Mouse (Mus musculus) spleen, postnatal 14 days (tissue): ENCODE measurements around the gene Elovl5.

Source experiments
- DNase-seq, 2 experiments: peaks; one replicate each; pipeline ENCODE4 v3.0.0; 2021 to 2022; ENCODE audit warnings: low spot score in 2 of 2

Elovl5 gene

DNA sequence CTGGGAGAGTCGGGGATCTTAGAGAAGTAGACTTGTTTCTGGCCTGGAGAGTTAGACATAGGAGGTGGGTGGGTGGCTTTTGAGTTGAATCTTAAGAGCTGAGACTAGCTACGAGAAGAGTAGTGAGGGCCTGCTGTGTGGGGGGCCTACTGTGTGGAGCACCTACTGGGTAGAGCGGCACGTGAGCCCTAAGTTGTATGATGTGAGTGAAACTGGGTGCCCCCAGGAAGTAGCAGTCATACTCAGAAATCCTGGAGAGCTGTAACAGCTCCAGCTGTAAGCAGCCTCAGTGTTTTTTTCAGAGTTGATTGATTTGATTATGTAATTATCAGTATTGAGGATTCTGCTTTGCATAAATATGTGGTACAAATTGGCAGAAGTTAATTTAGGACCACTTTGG lies 11.6 kb downstream of the Elovl5 start:
- no peak for DNase-seq

DNA sequence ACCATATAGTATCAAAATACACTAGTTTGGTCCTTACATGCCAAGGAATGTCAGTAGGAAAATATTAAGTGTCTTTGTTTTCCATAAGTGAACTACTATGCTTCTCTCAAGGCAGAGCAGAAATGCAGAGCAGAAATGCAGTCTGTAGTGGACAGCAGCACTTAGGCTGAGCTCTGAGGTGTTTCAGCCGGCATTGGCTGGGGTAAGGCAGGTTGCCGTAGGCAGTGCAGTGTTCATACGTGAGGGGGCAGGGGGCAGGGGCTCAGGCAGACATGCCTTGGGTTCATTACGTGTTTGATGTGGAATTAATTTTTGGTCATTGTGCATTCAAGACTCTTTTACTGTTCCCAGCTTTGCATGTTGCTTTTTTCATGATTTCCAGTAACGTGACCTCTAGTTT lies 12.1 kb downstream of the Elovl5 start:
- no peak for DNase-seq

DNA sequence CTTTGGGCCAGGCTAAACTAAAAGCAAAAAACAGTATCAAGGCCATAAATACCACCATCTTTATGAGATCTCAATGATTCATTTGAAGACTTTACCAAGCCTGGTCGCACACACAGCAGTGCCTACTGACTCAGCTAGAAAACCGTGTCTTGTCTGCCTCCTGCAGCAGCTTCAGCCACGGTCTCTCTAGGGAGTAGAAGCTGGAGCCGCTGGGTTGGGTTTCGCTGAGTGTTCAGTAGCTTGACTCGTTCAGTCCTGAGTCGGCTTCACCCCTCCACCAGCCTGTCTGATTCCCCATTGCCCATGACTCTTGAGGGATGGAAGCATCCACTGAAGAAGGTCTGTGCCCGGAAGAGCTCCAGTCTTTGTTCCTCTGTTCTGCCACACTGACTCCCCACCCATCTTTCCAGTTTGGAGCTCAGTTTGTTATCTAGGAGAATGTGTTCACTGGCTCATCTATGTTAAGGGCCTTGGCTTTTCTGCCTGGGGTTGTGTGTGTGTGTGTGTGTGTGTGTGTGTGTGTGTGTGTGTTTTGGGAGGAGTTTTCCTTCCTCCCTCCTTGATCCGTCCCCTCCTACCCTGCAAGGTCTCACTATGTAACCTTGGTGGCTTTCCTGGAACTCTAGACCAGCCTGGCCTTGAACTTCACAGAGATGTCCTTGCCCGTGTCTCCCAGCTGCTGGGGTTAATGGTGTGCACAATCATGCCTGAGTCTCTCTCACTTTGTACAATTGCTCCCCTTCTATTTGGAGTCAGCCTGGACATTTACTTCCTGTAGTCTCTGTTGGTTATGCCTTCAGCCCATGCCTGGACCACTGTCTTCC lies 13.1 kb downstream of the Elovl5 start:
- no peak for DNase-seq

DNA sequence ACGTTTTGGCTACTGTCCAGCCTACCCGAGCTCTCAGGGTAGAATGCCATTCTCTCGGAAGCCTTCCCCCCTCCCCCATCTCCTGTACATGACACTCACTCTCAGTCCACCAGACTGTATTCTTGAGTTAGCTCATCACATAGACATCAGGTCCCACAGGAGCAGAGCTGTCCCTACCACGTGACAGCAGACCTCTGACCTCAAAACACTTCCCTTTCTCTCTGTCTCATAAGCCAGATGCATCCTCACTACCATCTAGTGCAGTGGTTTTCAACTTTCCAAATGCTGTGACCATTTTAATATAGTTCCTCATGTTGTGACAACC lies 13.7 kb downstream of the Elovl5 start:
- DNase-seq, result no peak

DNA sequence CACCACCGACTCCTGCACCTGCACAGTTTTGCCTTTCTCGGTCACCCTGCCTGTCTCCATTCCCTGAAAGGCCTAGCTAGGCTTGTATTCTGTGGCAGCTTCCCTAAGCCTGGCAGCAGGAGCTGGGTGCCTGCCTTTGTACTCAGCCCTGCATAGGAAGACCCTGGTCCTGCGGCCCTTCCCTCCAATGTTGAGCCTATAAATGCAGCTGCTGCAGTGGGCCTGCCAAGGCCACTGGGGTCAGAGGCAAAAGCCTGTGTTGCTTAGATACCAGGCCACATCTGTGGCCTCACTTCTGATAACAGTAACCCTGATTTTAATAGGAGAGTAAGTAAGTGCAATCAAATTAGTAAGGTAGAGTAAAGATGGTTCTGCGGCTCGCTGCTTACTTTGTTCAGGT lies 14.6 kb downstream of the Elovl5 start:
- no peak for DNase-seq

DNA sequence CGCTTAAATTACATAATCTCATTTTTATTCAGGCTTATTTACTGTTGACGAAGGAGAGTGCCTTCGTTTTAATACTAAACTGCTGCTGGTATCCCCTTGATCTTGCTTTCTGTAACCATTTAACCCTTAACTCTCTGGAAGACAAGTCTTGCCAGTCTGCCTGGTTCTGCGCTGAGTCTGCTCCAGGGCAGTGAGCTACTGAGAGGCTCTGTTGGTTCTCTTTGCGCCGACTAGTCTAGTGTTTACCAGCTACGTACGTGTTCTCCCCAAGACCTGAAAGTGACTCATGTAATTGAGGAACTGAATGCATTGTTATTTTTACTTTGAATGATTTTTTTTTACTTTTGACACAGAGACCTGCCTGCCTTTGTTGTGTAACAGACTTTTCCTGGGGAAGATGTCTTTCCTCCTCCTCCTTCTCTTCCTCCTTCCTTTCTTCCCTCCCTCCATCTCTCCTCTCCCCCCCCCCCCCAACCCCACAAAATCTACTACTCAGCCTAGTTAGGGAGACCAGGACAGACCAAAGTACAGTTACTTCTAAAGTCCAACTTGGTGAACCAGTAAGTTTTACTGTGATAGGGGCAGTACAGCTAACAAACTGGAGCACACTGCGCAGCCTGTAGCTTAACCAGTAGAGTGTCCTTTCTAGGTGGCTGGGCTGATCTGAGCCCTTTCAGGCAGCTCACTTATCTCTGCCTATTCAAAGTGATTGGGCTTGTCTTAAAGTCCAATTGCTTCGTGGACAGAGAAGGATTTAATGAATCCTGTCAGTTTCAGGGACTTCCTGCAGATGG lies 18.9 kb downstream of the Elovl5 start:
- DNase-seq, result no peak

DNA sequence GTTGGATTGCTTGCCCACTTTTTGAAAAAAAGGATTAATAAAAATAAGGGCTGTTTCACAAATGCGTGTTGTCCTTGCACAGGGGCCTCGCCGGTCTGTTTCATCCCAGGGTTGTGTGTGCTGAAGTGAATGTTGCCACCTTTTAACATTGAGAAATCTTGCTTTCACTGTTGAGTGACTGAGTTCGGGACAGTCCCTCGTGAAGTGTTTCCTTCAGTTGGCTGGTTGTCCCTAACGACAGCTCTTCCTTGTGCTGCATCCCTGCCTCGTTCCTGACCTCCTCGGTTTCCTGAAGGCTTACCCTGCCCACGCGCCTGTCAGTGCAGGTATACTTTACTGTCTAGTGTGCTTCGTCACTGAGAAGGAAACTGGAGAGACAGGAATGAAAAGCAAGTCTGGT lies 20.7 kb downstream of the Elovl5 start:
- no peak for DNase-seq

DNA sequence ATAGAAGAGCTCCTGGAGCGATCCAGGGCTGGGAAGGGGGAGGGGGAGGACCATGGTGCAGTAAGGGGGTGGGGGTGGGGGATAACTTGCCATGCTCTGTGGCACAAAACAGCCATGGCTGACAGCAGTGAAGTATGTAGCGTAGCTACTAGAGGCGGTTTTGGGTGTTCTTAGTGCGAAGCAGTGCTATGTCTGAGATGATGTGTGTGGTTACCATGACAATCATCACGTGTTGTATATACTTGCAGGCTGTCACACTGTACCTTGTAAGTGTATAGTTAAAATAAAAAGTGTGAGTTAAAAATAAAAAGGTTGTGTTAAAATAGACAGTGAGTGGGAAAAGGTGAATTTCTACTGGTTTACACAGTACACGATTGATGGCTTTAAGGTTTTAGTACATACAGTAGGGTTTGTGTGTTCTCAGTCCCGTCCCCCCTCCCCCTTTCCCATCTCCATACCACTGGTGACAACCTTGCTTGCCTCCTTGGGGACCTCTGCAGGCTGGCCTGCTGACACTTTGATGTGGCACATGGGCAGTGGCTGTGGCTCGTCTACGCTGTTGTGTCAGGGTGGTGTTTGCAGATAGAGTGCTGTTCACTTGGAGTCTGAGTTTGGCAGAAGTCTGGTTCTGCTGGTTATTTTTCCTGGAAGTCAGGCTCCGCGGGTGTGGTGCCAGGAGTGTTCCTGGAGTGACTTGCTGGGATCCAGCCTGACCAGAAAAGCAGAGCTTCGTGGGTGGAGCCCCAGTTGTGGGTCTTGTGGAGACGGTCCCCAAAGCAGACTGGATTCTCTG lies 21.8 kb downstream of the Elovl5 start:
- no peak for DNase-seq

DNA sequence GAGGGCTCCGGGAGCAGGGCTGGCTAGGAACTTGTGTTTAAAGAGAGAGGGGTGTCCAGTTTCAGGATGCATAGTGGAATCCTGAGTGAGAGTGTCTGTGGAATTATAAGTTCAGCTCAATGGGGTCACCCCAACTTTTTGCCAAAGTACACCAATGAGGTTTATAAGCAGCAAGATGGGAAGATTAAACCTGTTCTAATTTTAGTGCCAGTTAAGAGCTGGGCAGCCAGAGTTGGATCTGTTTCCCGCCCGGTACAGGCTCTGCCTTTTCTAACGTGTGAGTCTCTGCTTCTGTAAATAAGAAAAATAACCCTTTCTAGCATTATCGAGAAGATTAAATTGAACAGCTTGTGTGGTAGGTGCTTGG lies 22.4 kb downstream of the Elovl5 start:
- no peak for DNase-seq

DNA sequence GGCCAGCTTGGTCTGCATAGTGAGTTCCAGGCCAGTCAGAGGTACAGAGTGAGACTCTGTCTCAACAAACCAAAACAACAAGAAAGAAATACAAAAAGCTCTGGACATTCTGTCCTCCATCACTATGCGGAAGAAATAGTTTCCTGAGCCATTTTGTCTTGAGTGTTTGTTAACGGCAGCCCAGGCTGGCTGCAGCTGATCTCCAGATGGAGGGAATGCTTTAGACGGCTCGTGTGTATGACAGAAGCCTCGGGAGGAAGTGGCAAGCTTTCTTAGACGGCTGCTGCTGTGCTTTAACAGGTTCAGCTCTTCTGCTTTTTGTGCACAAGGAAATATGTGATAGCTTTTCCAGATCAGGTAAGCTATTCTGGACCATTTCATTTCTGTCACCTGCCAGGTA lies 23.9 kb downstream of the Elovl5 start:
- DNase-seq, result no peak

DNA sequence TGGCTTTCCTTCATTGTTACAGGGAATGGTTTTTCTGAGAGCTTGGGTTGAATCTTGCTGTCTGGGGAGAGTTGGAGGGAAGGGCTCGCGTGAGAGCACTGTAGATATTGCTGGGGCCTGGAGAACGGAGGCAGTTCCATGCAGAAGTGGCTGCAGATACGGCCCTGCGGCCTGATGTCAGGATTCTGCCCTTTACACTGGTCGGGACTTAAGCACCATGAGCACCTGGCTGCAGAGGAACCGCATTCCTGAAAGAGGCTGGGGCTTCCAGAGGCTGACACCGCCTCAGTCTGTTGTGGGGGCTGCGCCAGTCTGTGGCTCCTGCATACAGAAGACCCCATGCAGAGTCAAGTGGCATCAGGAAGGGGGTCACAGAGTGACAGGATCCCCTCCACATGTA lies 24.7 kb downstream of the Elovl5 start:
- DNase-seq, result no peak

DNA sequence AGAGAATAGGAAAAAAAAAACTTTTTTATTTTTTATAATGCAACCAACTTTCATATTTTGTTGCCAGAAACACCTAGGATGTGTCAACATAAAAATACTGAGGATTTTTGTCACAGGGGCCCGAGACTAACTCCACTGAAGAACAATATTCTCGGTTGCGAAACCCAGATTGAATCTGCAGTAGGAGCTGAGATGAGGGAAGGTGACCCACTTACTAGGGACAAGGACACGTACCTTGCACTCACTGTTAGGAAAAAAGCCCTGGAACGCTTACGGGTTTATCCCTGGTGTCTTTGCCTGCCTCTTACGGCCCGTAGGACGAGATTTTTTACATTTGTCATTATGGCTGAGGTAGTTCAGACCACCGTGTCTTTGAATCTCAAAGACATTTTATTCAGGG lies 25.2 kb downstream of the Elovl5 start:
- DNase-seq, result no peak

DNA sequence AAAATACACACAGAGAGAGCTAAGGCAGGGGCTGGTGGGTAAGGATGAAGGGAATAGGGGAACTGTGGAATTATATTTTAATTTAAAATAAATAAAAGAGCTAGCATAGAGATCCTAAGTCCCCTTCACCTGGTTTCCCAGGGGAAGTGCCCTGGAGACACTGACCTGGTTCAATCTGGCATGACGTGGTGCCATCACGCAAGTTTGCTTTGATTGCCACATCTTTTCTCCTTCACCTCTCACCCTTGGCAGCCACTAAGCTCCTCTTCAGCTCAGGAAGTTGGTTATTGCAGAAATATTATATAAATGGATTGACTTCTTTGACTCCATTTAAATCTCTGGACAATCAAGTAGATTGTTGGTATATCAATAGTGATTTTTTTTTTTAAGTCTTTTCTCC lies 26.2 kb downstream of the Elovl5 start:
- DNase-seq, result no peak

DNA sequence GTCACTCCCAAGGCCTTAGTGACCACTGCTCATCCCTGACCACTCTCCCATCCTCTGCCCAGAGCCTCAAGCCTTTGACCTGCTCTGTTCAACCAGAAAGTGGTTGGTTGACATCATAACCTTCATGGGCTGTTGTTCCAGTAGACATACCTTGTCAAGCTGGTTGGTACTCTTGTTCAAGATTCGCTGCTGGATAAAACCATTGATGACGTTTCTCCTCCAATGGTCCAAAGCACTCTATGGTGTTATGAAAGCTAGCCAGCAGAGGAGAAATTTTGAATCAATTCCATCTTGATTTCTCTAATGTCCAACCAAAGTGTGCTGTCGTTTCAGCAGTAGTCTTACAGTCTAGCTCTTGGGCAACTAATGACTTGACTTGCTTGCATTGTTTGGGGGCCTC lies 27.0 kb downstream of the Elovl5 start:
- DNase-seq, result no peak

DNA sequence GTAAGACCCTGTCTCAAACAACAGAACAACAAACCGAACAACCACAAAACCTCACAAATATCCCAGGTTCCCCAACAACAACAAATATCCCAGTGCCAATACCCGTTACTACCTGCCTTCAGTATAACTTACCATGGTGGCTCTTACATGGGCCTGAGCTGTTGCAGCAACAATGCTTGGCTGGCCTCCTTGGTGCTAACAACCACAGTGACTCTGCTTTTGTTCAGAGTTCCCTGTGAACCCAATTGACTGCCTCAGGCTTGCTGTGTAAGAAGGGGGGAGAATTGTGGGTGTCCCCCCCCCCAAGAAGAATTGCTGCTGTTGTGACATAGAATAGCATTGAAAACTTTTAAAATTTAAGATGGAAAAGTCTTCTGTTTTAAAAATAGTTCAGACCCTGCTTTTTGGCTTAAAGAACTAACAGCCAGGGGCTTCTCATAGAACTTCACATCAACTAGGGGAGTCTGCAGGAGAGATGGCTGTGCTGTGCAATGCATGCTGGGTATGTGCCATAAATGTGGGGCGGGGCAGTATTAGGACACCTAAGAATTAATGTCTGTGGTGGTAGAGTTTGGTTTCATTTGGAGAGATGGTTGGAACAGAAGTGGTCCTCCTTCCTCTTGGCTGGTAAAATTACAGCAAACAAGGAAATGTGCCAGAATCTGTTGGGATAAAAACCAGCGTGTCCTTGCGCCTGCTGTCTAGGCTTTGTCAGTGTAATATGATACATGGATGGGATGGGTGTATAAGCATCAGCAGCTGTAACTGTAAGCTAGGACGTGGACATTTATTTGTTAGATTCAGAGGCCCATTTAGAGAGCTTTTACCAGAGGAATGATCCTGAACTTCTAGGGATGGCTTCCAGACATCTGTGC lies 28.9 kb downstream of the Elovl5 start:
- no peak for DNase-seq

DNA sequence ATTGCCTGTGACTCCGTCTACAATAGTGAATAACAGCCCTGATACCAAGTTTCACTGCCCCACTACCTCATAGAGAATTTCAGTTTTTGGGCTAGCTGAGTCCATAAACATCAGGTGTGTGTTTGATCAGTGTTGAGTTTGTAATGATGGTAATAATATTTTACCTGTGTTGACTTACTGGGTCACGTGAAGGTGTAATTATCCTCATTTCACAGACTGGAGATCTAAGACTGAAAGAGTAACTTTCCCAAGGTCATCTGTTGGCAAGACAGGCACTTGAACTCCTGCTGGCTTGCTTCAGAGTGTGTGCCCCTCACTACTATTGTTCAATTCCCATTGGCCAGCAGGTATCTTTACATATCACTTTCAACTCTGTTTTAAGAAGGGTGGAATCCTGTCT lies 31.1 kb downstream of the Elovl5 start:
- no peak for DNase-seq

DNA sequence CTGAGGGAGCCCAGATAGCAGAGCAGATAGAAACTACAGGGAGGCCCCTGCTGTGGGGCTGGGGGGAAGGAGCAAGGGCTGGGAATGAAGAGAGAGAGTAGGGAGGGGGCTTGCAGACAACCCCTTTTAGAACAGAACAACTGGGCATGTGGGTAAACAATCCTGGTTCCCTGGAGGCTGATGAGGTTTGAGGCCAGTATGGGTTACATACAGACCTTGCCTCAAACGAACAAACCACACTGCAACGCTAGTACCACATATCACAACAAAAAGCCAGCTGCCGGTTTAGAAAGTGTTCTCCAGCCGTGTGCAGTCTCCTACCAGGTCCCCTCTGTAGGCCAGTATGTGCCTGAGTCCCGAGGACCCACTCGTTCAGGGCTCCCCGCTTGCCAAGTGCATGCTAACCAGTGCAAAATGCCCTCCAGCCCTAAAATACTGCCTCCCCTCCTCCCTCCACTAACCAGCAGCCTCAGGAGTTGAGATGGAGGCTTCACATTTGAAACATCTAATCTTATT lies 32.6 kb downstream of the Elovl5 start:
- no peak for DNase-seq

DNA sequence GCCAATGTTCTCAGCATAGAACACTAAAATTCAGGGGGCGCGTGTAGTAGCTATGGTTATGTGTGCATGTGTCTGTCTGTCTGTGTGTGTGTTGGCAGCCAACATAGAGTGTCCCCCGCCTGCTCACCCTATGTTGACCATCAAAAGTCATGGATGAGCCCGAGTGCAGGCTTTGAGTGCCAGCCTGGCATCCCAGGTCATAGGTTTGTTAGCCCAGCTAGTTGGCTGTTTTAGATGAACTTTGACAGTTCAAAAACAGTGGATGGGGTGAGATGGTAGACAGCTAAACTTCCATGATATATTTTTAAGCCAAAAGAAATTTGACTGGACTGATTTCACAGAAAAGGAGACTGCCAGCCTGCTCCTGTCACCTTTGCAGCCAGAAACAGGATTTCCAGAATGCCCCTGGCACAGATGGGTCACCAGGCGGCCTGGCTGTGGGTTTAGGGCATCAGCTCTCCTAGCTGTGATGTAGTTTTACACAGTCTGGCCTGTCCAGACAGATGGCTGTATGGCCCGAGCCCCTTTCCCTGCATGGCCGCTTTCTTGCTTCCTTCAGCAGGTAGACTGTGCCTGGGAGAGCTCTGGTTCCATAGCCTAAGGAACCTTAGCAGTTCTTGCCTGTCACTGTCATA lies 33.8 kb downstream of the Elovl5 start:
- no peak for DNase-seq

DNA sequence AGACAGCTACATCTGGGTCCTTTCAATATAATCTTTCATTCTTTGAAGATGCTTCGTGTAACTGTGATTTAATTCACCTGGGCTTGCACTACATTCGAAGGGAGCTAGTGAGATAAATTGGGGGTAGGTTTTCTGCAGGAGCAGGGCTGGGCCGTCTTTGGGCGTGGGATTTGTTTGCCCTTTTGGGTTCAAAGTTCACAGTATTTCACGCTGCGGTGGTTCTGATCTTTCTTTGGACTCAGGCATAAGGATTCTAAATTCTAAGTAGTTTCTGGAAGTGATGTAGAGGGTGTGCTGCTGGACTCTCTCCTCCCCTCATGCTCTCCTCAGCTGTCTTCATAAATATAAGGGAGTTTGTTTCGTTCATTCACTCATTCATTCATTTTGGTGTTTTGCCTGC lies 34.8 kb downstream of the Elovl5 start:
- no peak for DNase-seq

DNA sequence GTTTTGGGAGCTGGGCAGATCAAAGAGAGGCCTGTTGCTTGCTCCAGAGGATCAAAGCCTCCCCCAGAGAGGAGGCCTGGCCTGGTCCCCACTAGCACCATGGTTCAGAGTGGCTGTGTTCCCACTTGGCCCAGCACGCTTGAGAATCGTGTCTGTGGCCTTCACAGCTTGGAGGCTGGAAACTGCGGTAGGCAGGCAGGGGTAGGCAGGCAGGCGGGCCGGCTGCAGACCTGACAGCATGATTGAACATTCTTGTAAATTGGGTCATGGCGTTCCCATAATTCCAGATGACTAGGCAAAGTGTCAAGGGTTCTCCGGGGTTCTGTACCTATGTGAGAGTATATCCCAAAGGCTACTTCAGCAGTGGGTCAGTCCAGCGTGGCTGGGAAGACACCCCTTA lies 35.9 kb downstream of the Elovl5 start:
- DNase-seq, result no peak

DNA sequence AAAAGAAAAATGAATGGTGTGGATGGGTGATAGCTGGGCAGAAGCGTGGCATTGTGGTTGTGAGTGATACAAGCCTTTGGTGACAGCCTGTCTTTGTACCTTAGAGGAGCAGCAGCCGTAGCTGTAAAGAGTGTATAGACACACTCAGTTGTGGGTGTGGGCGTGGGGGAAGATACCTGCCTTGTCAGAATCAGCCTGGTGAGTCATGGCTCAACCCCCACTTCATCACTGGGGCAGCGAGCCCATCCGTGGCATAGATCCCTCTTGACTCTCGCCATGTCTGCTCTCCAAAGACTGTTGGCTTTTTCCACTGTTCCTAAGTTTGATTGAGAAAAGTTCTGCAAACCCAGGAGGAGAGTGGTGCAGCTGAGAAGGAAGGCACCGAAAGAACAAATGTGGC lies 37.3 kb downstream of the Elovl5 start:
- no peak for DNase-seq
